ENCODE assay signal across 9 mouse cellular contexts in genomic region chr19:18255074-18255684, GRCm38 (mm10).
DNase-seq lines count a peak whose midpoint lies in the region; ATAC-seq and TF ChIP-seq lines count a peak whose summit lies in the region.
"Had no signal": no experiment of that assay in that cellular context is flagged by ENCODE, and none has a peak within 500 bp of the region (broad histone marks: within the 10 kb centered on the region; RNA-seq: fewer than 3 reads in every experiment).

No protein-coding gene starts in this region.

- H3K9ac ChIP-seq in lung, embryonic 14.5 days, result no peak overlapping the region
- no peak overlapping the region for H3K9ac ChIP-seq in forebrain, postnatal 0 days
- H3K9ac ChIP-seq in limb, embryonic 14.5 days (ENCODE audit: low read depth, low read length, severe bottlenecking), result 0 out of 2 replicates have a peak overlapping the region, but pooled peaks have one; percentile 3
- H3K9ac ChIP-seq: heart, embryonic 13.5 days; liver, embryonic 14.5 days had no signal

- no peak overlapping the region for H3K4me2 ChIP-seq in lung, embryonic 14.5 days
- peak overlapping the region; percentile 35 for H3K4me2 ChIP-seq in forebrain, postnatal 0 days (ENCODE audit: low read depth)
- peak overlapping the region; percentile 36 for H3K4me2 ChIP-seq in limb, embryonic 14.5 days (replicated peaks; ENCODE audit: low read depth, low read length, severe bottlenecking)
- H3K4me2 ChIP-seq: heart, embryonic 13.5 days had no signal

- no peak for ATAC-seq in lung, embryonic 14.5 days (ENCODE audit: insufficient read depth)
- 0 out of 2 replicates have a peak, but pooled peaks have one; percentile 20 for ATAC-seq in forebrain, postnatal 0 days
- ATAC-seq in limb, embryonic 14.5 days (ENCODE audit: low FRiP score, low read depth), result no peak

- no peaks in the 10 kb centered on the region for H3K36me3 ChIP-seq in lung, embryonic 14.5 days (ENCODE audit: insufficient read depth)
- no peaks in the 10 kb centered on the region for H3K36me3 ChIP-seq in forebrain, postnatal 0 days (ENCODE audit: insufficient read depth)
- H3K36me3 ChIP-seq in limb, embryonic 14.5 days (ENCODE audit: control insufficient read depth, insufficient read depth, low read length), result no peaks in the 10 kb centered on the region
- H3K36me3 ChIP-seq: heart, embryonic 13.5 days had no signal

- intact Hi-C loops in heart, postnatal 14 days (cut with DNase I), result no loop called here
- intact Hi-C loops in left cerebral cortex, postnatal 14 days (cut with DNase I), result no loop called here

- TF ChIP-seq CTCF in lung, embryonic 14.5 days (IDR thresholded peaks at IDR 0.05; ENCODE audit: low read depth), result no peak
- TF ChIP-seq CTCF in forebrain, postnatal 0 days (IDR thresholded peaks at IDR 0.05; ENCODE audit: low read depth), result no peak

- no peak overlapping the region for H3K4me3 ChIP-seq in lung, embryonic 14.5 days (ENCODE audit: low read depth, low read length)
- peak overlapping the region; percentile 5; the same call in 1 of the 2 replicates for H3K4me3 ChIP-seq in forebrain, postnatal 0 days (ENCODE audit: low read depth, low read length)
- H3K4me3 ChIP-seq in limb, embryonic 14.5 days (replicated peaks; ENCODE audit: low read length), result peak overlapping the region; percentile 8; the same call in 1 of the 2 replicates
- H3K4me3 ChIP-seq: heart, embryonic 13.5 days had no signal

- 67% methylated on average over 14 of the region's 14 CpGs for WGBS in lung, embryonic 14.5 days
- WGBS in forebrain, postnatal 0 days, result 60% methylated on average over 14 of the region's 14 CpGs
- WGBS in limb, embryonic 14.5 days, result 52% methylated on average over 14 of the region's 14 CpGs

- no peak for TF ChIP-seq POLR2A in limb, embryonic 14.5 days (IDR thresholded peaks at IDR 0.05; ENCODE audit: borderline replicate concordance, extremely low read depth, insufficient read depth, insufficient read length)

- H3K27me3 ChIP-seq in lung, embryonic 14.5 days (ENCODE audit: insufficient read depth, low read length), result no peaks in the 10 kb centered on the region
- no peaks in the 10 kb centered on the region for H3K27me3 ChIP-seq in forebrain, postnatal 0 days (ENCODE audit: insufficient read depth, low read length)
- H3K27me3 ChIP-seq in limb, embryonic 14.5 days (ENCODE audit: control insufficient read depth, insufficient read depth, low read length), result no peaks in the 10 kb centered on the region
- H3K27me3 ChIP-seq: heart, embryonic 13.5 days had no signal

- H3K27ac ChIP-seq in lung, embryonic 14.5 days (ENCODE audit: low read depth), result no peak overlapping the region
- no peak overlapping the region for H3K27ac ChIP-seq in forebrain, postnatal 0 days (ENCODE audit: low read depth, low read length)
- H3K27ac ChIP-seq in limb, embryonic 14.5 days (replicated peaks; ENCODE audit: low read depth, low read length), result peak overlapping the region; percentile 20; the same call in 1 of the 2 replicates
- H3K27ac ChIP-seq: heart, embryonic 13.5 days; liver, embryonic 14.5 days had no signal

- H3K4me1 ChIP-seq in lung, embryonic 14.5 days (ENCODE audit: insufficient read depth), result no peaks in the 10 kb centered on the region
- H3K4me1 ChIP-seq in forebrain, postnatal 0 days (ENCODE audit: insufficient read depth), result no peaks in the 10 kb centered on the region
- H3K4me1 ChIP-seq in limb, embryonic 14.5 days (ENCODE audit: control insufficient read depth, insufficient read depth, low read length), result no peaks in the 10 kb centered on the region
- H3K4me1 ChIP-seq: heart, embryonic 13.5 days had no signal

- DNase-seq in lung, embryonic 14.5 days, result peak; percentile 17
- no peak for DNase-seq in lung, postnatal 14 days
- no peak for DNase-seq in forebrain, postnatal 0 days
- peak; percentile 36 for DNase-seq in limb, embryonic 14.5 days (ENCODE audit: low spot score)
- DNase-seq in right cerebral cortex, postnatal 14 days, result no peak
- DNase-seq in heart, postnatal 14 days, result no peak
- no peak for DNase-seq in left cerebral cortex, postnatal 14 days (ENCODE audit: low spot score in 2 of 2)

- H3K9me3 ChIP-seq in lung, embryonic 14.5 days (ENCODE audit: low read depth, low read length), result no peaks in the 10 kb centered on the region
- H3K9me3 ChIP-seq in forebrain, postnatal 0 days (ENCODE audit: low read length), result no peaks in the 10 kb centered on the region
- no peaks in the 10 kb centered on the region for H3K9me3 ChIP-seq in limb, embryonic 14.5 days (ENCODE audit: control insufficient read depth, low read length)
- H3K9me3 ChIP-seq: heart, embryonic 13.5 days had no signal

Comparison
In these comparisons a context has a peak if more than half of its experiments do, and no peak if none do; other contexts are left out.
1. DNase-seq: peak in lung, embryonic 14.5 days (single experiment) and limb, embryonic 14.5 days (single experiment); none in lung, postnatal 14 days (single experiment), forebrain, postnatal 0 days (single experiment), right cerebral cortex, postnatal 14 days (single experiment), heart, postnatal 14 days (0 of 2) and left cerebral cortex, postnatal 14 days (0 of 2).